Mouse (Mus musculus) layer of hippocampus, adult 2 months (tissue): ENCODE measurements around the gene Hist1h2bc. TPM values are rescaled to one million over a fixed set of nuclear protein-coding genes. Genes with fewer than 3 reads are reported as not detected.
A peak's percentile ranks its signal among the peaks of the same experiment; 100 is the strongest.

Experiments
- DNase-seq, 2 experiments: peaks; one replicate each; pipeline ENCODE4 v3.0.0; 2022; ENCODE audit warnings: low spot score in 2 of 2
- H3K27ac ChIP-seq: fragments of 200-600 bp; 2 replicates; pipeline ENCODE4 v1.8.1; 2022
- H3K4me3 ChIP-seq: fragments of 200-600 bp; 2 replicates; pipeline ENCODE4 v1.8.1; 2022; ENCODE audit warnings: mild to moderate bottlenecking
- CTCF ChIP-seq: fragments of 200-600 bp; conservative IDR thresholded peaks from 2 replicates; pipeline ENCODE4 v1.8.1; 2022; ENCODE audit warnings: antibody characterized with exemption, mild to moderate bottlenecking, moderate library complexity
- microRNA-seq, 2 experiments: library from miRNA; unstranded; fragments of <30 nt; microRNA quantifications; one replicate each; pipeline ENCODE4 v1.2.0; 2021
- total RNA-seq, 2 experiments: library from RNA; stranded (reverse); gene quantifications; 2 replicates each; pipeline ENCODE4 v1.2.3; 2021

The Hist1h2bc gene
- total RNA-seq, 2 experiments from 2014 or later, result 45.1 to 50.2 TPM

DNA sequence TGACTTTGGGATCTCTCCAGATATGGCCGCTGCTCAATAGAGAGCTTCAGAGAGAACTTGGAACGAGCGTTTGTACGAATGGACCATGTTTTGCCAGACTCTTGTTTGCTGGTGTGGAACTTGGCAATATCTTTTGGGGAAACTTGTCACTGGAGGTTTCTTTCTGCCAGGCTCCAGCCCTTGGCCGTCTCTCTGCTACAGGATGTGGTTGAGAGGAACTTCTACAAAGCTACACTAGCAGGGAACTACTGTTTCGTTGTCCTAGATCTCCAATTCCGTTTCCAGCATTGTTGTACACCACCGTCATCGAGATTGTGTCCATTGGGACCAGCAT lies 45.2 kb downstream of the Hist1h2bc start:
- TF ChIP-seq CTCF, result no peak
- H3K27ac ChIP-seq, result no peak overlapping the region; the same call in 1 of the 2 replicates
- DNase-seq, result no peak
- H3K4me3 ChIP-seq, result no peak overlapping the region

DNA sequence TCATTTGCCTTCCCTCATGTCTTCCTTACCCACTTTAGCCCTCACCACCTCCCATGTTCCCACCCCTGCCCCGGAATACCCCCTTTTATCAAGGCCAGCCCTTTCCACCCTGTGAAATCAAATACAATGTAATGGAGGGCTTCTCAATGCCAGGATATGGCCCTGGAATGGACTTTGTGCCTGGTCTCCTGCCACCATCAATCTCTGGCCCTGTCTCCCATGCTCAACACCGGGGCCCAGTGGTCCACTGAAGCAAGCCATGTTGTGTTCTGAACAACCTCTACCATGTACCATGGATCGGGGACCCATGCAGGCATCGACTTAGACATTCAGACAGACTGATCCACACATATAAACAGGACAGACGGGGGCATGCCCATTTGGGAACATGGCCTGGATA lies 45.7 kb downstream of the Hist1h2bc start:
- DNase-seq, result no peak
- TF ChIP-seq CTCF, result no peak
- H3K27ac ChIP-seq, result no peak overlapping the region
- no peak overlapping the region for H3K4me3 ChIP-seq

DNA sequence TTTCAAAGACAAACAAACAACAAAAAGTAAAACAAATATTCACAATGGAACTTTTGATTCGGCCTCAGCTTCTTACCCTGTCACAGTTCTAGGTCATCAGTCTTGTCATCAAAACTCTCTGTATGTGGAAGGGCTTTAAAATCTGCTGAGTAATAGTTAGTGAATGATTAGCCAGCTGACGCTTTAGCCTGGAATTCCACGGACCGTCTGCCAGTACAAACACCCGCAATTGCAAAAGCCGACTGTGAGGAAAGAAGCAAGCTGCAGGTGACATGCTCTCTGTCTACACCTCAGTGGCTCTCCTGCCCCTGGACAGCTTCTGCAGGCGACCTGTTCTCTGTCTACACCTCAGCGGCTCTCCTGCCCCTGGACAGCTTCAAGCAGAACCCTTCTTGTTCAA lies 46.5 kb downstream of the Hist1h2bc start:
- TF ChIP-seq CTCF, result no peak
- Histone ChIP-seq H3K4me3 (no peak overlapping the region), H3K27ac (no peak overlapping the region)
- DNase-seq, result no peak

DNA sequence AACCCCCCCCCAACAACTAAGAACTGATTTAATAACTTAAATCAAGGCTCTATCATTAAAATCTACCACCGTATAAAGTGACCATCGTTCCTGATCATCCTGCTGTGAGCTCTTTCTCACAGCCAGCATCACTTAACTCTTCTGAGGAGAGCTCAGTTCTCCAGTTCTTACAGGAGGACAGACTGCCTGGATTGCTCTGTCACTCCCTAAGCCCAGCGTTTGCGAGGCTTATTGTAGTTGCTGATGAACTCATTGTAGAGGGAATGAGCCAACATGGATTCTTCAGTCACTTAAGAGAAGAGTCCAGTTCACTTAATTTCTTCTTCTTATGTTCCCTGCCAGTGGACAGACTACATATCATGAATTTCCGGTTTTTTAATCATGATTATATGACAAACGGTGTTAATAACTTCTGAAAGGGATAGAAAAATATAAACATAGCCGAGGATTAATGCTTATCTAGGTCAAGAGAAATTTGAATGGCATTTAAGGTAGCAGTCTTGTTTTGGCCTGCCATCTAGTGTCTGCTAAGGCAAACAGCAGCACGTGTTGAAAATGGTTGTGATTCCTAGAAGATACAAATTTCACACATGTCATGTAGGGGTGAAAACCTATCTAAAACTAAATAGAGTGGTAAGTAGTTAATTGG lies 48.3 kb downstream of the Hist1h2bc start:
- peak; percentile 92 for TF ChIP-seq CTCF
- H3K27ac ChIP-seq, result no peak overlapping the region
- H3K4me3 ChIP-seq, result no peak overlapping the region
- DNase-seq, result no peak

DNA sequence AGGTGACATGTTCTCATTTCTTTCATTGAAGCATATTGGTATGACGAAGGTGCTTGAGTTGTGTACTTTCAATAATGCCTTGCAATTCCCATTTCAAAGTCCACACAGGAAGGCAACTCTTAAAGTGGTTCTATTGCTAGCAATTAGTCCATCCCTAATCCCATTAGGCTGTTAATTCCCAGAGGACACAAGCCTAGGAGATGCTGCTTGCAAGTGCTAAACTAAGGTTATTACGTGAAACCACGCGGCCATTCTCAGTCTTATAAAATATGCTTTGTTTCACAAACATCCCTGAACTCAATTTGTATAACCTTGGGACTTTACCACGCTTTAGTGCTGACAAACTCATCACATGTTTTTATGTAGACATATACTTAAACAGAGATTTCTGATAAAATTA lies 53.1 kb downstream of the Hist1h2bc start:
- H3K27ac ChIP-seq, result no peak overlapping the region
- no peak overlapping the region for H3K4me3 ChIP-seq
- DNase-seq, result no peak
- TF ChIP-seq CTCF, result no peak

DNA sequence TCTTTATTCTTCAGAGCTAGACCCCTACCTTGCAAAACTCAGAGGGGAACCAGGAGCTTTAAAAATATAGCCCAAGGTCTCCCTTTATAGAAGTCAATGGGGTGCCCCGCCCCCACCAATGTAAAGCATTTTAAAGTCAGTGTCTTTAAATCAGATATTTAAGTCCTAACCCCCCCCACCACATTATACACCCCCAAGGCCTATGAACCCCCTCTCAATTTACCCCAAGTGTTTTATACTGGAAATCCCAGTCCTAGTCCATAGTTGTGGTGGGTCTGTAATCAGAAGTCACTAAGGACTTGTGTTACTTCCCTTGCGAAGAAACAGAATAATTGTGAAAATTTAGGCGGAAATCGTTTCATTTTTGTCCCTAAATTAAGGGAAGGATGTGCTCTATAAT lies 54.0 kb downstream of the Hist1h2bc start:
- H3K27ac ChIP-seq, result peak overlapping the region; percentile 95

DNA sequence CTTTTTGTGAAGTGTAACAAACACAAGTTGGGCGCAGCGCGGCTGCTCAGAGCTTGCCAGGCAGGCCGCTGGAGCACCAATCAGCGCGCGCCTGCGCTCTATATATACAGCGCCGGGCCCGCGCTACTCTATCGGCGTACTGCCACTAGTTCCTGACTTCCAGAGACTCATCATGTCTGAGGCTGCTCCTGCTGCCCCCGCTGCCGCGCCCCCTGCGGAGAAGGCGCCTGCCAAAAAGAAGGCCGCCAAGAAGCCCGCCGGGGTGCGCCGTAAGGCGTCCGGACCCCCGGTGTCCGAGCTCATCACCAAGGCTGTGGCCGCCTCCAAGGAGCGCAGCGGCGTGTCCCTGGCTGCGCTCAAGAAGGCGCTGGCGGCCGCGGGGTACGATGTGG lies 54.7 kb downstream of the Hist1h2bc start, which contains the start of gene Hist1h1c:
Hist1h1c (plus strand) TSS at position 132 of the 392 bp plus-strand sequence.
- peak within 1 kb of the TSS; percentile 87 for H3K4me3 ChIP-seq
- TF ChIP-seq CTCF, result no peak
- peak; percentile 80 to 84 for DNase-seq
- peak within 1 kb of the TSS; percentile 95 for H3K27ac ChIP-seq

More for the DNA sequence above, 54.0 kb downstream of the Hist1h2bc start:
- no peak for DNase-seq
- peak overlapping the region; percentile 87 for H3K4me3 ChIP-seq
- TF ChIP-seq CTCF, result no peak

DNA sequence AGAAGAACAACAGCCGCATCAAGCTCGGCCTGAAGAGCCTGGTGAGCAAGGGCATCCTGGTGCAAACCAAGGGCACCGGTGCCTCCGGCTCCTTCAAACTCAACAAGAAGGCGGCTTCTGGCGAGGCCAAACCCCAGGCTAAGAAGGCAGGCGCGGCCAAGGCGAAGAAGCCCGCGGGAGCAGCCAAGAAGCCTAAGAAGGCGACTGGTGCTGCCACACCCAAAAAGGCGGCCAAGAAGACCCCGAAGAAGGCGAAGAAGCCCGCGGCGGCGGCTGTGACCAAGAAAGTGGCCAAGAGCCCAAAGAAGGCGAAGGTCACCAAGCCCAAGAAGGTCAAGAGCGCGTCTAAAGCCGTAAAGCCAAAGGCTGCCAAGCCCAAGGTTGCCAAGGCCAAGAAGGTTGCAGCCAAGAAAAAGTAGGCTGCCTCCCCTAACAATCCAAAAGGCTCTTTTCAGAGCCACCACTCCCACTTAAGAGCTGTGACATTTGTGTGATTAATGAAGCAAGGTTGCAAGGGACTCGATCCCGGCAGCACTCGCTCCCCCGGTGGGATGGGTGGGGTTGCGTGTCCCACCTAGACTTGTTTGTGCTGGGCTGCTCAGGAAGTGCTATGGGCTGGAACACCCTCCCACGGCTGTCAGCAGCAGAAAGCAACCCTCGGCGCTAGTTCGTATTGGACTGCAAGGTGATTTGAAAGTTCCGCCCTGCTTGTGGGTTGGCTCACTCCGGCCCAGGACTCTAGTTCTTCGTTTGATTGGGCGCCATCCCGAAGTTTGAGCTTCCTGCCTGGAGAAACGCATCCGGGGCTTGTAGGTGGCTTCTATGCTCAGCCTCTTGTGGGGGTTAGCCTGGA lies 55.3 kb downstream of the Hist1h2bc start:
- Histone ChIP-seq H3K4me3 (peak overlapping the region; percentile 87), H3K27ac (peak overlapping the region; percentile 95)
- no peak for TF ChIP-seq CTCF
- peak; percentile 90 to 98 for DNase-seq

DNA sequence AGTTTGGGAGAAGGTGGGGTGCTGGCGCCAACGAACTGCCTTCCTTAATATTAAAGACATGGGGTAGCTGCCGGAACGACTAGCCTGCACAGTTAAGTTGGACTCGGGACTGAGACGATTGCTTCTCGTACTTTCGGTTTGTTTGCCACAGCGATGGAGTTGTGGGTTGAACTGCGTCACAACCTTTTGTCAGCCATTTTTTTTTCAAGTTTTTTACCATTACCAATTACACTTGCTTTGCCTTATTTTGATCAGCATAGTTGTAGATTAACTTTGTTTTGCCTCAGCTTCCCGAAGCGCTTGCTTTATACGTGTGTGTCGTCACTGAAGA lies 55.9 kb downstream of the Hist1h2bc start:
- no peak for TF ChIP-seq CTCF
- Histone ChIP-seq H3K4me3 (peak overlapping the region; percentile 87), H3K27ac (peak overlapping the region; percentile 95)
- DNase-seq, result no peak

DNA sequence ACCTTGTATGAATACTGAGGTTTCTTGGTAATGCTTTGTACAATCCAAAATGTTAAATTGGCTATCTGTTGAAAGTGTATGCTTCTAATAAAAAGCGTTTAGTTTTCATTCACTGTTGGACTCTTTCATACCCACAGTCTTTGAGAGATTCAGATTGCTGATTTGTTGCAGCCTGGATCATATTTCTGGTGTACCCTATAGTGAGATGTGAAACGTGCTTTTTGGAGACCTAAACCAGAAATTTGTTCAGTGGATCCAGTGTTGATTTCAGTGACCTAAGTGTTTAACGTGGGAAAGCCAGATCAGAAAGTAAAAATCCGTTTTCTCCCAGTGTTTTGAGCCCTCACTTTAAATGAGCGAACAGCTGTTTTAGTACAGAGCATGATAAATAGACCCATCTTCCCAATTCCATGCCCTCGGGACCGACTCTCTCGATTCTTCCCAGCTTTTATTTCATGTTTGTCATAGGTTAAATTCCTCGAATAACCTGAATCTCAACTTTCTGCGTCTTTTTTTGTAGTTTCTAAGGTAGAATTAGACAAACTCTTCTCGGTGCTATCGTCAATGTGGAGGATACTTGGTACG lies 56.3 kb downstream of the Hist1h2bc start:
- no peak for TF ChIP-seq CTCF
- peak overlapping the region; percentile 87 for H3K4me3 ChIP-seq
- DNase-seq, result no peak
- peak overlapping the region; percentile 95 for H3K27ac ChIP-seq

DNA sequence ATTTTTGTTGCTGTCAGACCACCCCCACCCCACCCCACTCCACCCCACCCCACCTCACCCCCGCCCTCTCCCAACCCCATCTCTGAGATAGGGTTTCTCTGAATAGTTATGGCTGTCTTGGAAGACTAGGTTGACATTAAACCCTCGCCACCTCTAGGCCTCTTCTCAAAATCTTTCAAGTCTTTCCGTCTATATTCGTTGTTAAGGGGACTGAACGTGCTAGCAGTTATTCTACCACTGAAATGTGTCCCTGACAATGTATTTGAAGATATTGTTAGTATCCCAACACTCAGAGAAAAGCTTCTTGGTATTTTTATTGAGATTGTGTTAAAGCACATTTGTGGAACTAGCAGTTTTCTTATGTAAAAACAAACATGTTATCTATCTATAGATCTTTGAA lies 56.9 kb downstream of the Hist1h2bc start:
- no peak for TF ChIP-seq CTCF
- Histone ChIP-seq H3K4me3 (no peak overlapping the region; the same call in 1 of the 2 replicates), H3K27ac (no peak overlapping the region)
- no peak for DNase-seq

DNA sequence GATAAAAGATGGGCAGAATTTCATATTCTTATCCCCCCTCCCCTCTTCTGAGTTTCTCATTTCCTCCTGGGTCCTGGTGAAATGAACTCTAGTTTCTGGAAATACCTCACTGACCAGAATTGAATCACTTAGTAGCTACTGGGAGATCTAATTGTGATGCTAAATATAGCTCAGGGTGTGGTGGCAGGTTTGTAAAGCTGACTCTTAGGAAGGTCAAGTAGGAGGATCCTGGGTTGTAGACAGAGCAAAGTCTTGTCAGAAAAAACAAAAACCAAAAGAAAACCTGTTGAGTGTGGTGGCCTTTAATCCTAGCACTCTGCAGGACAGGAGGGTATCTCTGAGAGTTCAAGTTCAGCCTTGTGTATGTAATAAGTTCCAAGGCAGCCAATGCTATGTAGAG lies 58.0 kb downstream of the Hist1h2bc start:
- no peak for TF ChIP-seq CTCF
- DNase-seq, result no peak
- no peak overlapping the region for H3K4me3 ChIP-seq
- no peak overlapping the region for H3K27ac ChIP-seq

Small RNA genes lying within 50 kb of the gene (microRNA-seq; reads per million reads assigned to microRNA genes)
- 0 reads per million in 2 experiments for gene Gm44350

Other genes starting within 250 kb of the Hist1h2bc start
- not detected for gene Btn1a1, start 218.3 kb upstream of the Hist1h2bc start, total RNA-seq
- under 1 TPM; 0.49 to 0.52 TPM for gene Btn2a2, start 195.3 kb upstream of the Hist1h2bc start, total RNA-seq
- gene Hist1h4h, start 153.1 kb upstream of the Hist1h2bc start, total RNA-seq, result 100 to 1,000 TPM; 333 to 344 TPM
- gene Hist1h2af, start 150.3 kb upstream of the Hist1h2bc start, total RNA-seq, result 10 to 100 TPM in 1 of 2 experiments, 1 to 10 TPM in 1; 6.9 to 12.2 TPM
- 1 to 10 TPM; 3.6 to 5.5 TPM for gene Hist1h3g, start 148.8 kb upstream of the Hist1h2bc start, total RNA-seq
- gene Hist1h2bh, start 140.8 kb upstream of the Hist1h2bc start, total RNA-seq, result 1 to 10 TPM in 1 of 2 experiments, under 1 TPM in 1; 0.39 to 1.2 TPM
- 10 to 100 TPM; 17.7 to 18.3 TPM for gene Hist1h3f, start 140.1 kb upstream of the Hist1h2bc start, total RNA-seq
- 100 to 1,000 TPM; 150 to 167 TPM for gene Hist1h4f, start 132.6 kb upstream of the Hist1h2bc start, total RNA-seq
- 1 to 10 TPM; 4.6 to 5.5 TPM for gene Hist1h1d, start 130.9 kb upstream of the Hist1h2bc start, total RNA-seq
- gene Hist1h3e, start 121.8 kb upstream of the Hist1h2bc start, total RNA-seq, result 10 to 100 TPM; 45.3 to 54.6 TPM
- 1 to 10 TPM; 6.6 to 7.7 TPM for gene Hist1h2ae, start 113.0 kb upstream of the Hist1h2bc start, total RNA-seq
- 10 to 100 TPM; 74.0 to 78.9 TPM for gene Hist1h2bg, start 112.8 kb upstream of the Hist1h2bc start, total RNA-seq
- gene Hist1h2bf, start 110.0 kb upstream of the Hist1h2bc start, total RNA-seq, result 10 to 100 TPM; 22.8 to 29.6 TPM
- gene Hist1h2ad, start 109.8 kb upstream of the Hist1h2bc start, total RNA-seq, result 10 to 100 TPM in 1 of 2 experiments, 1 to 10 TPM in 1; 5.0 to 13.0 TPM
- 10 to 100 TPM; 12.1 to 13.0 TPM for gene Hist1h3d, start 108.4 kb upstream of the Hist1h2bc start, total RNA-seq
- gene Hist1h4d, start 102.6 kb upstream of the Hist1h2bc start, total RNA-seq, result 100 to 1,000 TPM; 140 to 146 TPM
- gene Hist1h2be, start 63.1 kb upstream of the Hist1h2bc start, total RNA-seq, result 10 to 100 TPM in 1 of 2 experiments, 1 to 10 TPM in 1; 8.8 to 10.1 TPM
- gene Hist1h1e, start 61.6 kb upstream of the Hist1h2bc start, total RNA-seq, result 10 to 100 TPM; 50.6 to 58.1 TPM
- 1 to 10 TPM; 2.9 to 4.0 TPM for gene Hist1h2ac, start 251 bp upstream of the Hist1h2bc start, total RNA-seq
- gene Hist1h1t, start 11.6 kb downstream of the Hist1h2bc start, total RNA-seq, result not detected
- gene Hist1h4c, start 14.3 kb downstream of the Hist1h2bc start, total RNA-seq, result 100 to 1,000 TPM; 108 to 115 TPM
- gene Hfe, start 26.7 kb downstream of the Hist1h2bc start, total RNA-seq, result 1 to 10 TPM; 3.2 to 3.6 TPM
- gene Hist1h1c, start 54.6 kb downstream of the Hist1h2bc start, total RNA-seq, result 10 to 100 TPM; 59.1 to 68.1 TPM
- gene Hist1h3c, start 61.4 kb downstream of the Hist1h2bc start, total RNA-seq, result 1 to 10 TPM; 3.6 to 5.9 TPM
- 10 to 100 TPM; 23.0 to 24.7 TPM for gene Hist1h2bb, start 62.5 kb downstream of the Hist1h2bc start, total RNA-seq
- 10 to 100 TPM; 24.4 to 27.3 TPM for gene Hist1h2ab, start 66.9 kb downstream of the Hist1h2bc start, total RNA-seq
- gene Hist1h3b, start 68.1 kb downstream of the Hist1h2bc start, total RNA-seq, result 10 to 100 TPM; 13.6 to 15.0 TPM
- gene Hist1h4b, start 72.8 kb downstream of the Hist1h2bc start, total RNA-seq, result 10 to 100 TPM; 70.9 to 73.8 TPM
- 10 to 100 TPM; 46.0 to 55.3 TPM for gene Hist1h4a, start 77.0 kb downstream of the Hist1h2bc start, total RNA-seq
- gene Hist1h3a, start 78.2 kb downstream of the Hist1h2bc start, total RNA-seq, result 10 to 100 TPM; 35.0 to 41.6 TPM
- gene Hist1h1a, start 79.5 kb downstream of the Hist1h2bc start, total RNA-seq, result 10 to 100 TPM; 18.5 to 18.9 TPM
- not detected for gene Trim38, start 85.7 kb downstream of the Hist1h2bc start, total RNA-seq
- gene Slc17a2, start 122.8 kb downstream of the Hist1h2bc start, total RNA-seq, result under 1 TPM in 1 of 2 experiments, not detected in 1; 0.10 TPM
- gene Slc17a3, start 155.2 kb downstream of the Hist1h2bc start, total RNA-seq, result not detected
- gene Slc17a1, start 183.6 kb downstream of the Hist1h2bc start, total RNA-seq, result not detected
- gene Slc17a4, start 230.8 kb downstream of the Hist1h2bc start, total RNA-seq, result not detected
- gene Hist1h2ba, start 250.0 kb downstream of the Hist1h2bc start, total RNA-seq, result not detected